Comparison of ENCODE assay signal across 7 mouse cellular contexts in genomic region chr16:11062794-11063721, GRCm38 (mm10). TPM values are rescaled to one million over a fixed set of nuclear protein-coding genes. Genes with fewer than 3 reads are reported as not detected.
A peak's percentile ranks its signal among the peaks of the same experiment; 100 is the strongest.
DNase-seq lines count a peak whose midpoint lies in the region; ATAC-seq and TF ChIP-seq lines count a peak whose summit lies in the region.

No protein-coding gene starts in this region.

- peak; percentile 91 for DNase-seq in Patski (ENCODE audit: low read depth, low spot score)
- DNase-seq in cerebellum, adult 9-10 months = peak; percentile 44
- DNase-seq in gastrocnemius, adult 8-10 months (ENCODE audit: low spot score in 2 of 2) = peak; percentile 63 to 73
- DNase-seq in limb, embryonic 14.5 days (ENCODE audit: low spot score) = peak; percentile 60
- peak; percentile 23 to 46 for DNase-seq in thymus, postnatal 10 days (ENCODE audit: low spot score in 2 of 2)

- ATAC-seq in Patski = peak; percentile 86
- no peak for ATAC-seq in hindbrain, embryonic 15.5 days (ENCODE audit: low FRiP score, low read depth)
- no peak for ATAC-seq in limb, embryonic 14.5 days (ENCODE audit: low FRiP score, low read depth)
- no peak for ATAC-seq in midbrain, embryonic 16.5 days

- H3K4me2 ChIP-seq in hindbrain, embryonic 15.5 days = no peak overlapping the region
- H3K4me2 ChIP-seq in limb, embryonic 14.5 days (replicated peaks; ENCODE audit: low read depth, low read length, severe bottlenecking) = no peak overlapping the region
- H3K4me2 ChIP-seq in midbrain, embryonic 16.5 days (ENCODE audit: low read length) = no peak overlapping the region

- POLR2A ChIA-PET in Patski (lab: Charles Lee) = interaction anchor here (0.7 to 1.9 kb wide), 5 partner anchors 10 to 86 kb away, joined by 3 to 8 read pairs (median 3); no protein-coding TSS in a partner anchor

- H3K9me3 ChIP-seq in hindbrain, embryonic 15.5 days = no peaks in the 10 kb centered on the region
- no peaks in the 10 kb centered on the region for H3K9me3 ChIP-seq in limb, embryonic 14.5 days (ENCODE audit: control insufficient read depth, low read length)
- H3K9me3 ChIP-seq in midbrain, embryonic 16.5 days (replicated peaks; ENCODE audit: control insufficient read depth, low read length, poor library complexity, severe bottlenecking) = no peaks in the 10 kb centered on the region

- CTCF ChIA-PET in Patski (lab: Charles Lee) = interaction anchor here (0.8 to 1.3 kb wide), 2 partner anchors 24 to 27 kb away, joined by 3 to 5 read pairs; no protein-coding TSS in a partner anchor

- no peak overlapping the region for H3K9ac ChIP-seq in hindbrain, embryonic 15.5 days
- H3K9ac ChIP-seq in limb, embryonic 14.5 days (ENCODE audit: low read depth, low read length, severe bottlenecking) = peak overlapping the region; percentile 40; the same call in 1 of the 2 replicates
- no peak overlapping the region for H3K9ac ChIP-seq in midbrain, embryonic 16.5 days (ENCODE audit: low read depth, low read length)

- peaks cover 36% of the 10 kb centered on the region for H3K4me1 ChIP-seq in hindbrain, embryonic 15.5 days (replicated peaks)
- H3K4me1 ChIP-seq in limb, embryonic 14.5 days (ENCODE audit: control insufficient read depth, insufficient read depth, low read length) = peaks cover 28% of the 10 kb centered on the region
- H3K4me1 ChIP-seq in midbrain, embryonic 16.5 days (ENCODE audit: control insufficient read depth, insufficient read depth, low read length) = peaks cover 15% of the 10 kb centered on the region

- no peak overlapping the region for H3K4me3 ChIP-seq in hindbrain, embryonic 15.5 days
- H3K4me3 ChIP-seq in limb, embryonic 14.5 days (replicated peaks; ENCODE audit: low read length) = no peak overlapping the region
- no peak overlapping the region for H3K4me3 ChIP-seq in midbrain, embryonic 16.5 days (ENCODE audit: low read depth, low read length)

- H3K27ac ChIP-seq in hindbrain, embryonic 15.5 days (replicated peaks) = peak overlapping the region; percentile 72
- peak overlapping the region; percentile 78 for H3K27ac ChIP-seq in limb, embryonic 14.5 days (replicated peaks; ENCODE audit: low read depth, low read length)
- peak overlapping the region; percentile 51 for H3K27ac ChIP-seq in midbrain, embryonic 16.5 days (ENCODE audit: low read length)

- no peaks in the 10 kb centered on the region for H3K27me3 ChIP-seq in Patski
- no peaks in the 10 kb centered on the region for H3K27me3 ChIP-seq in hindbrain, embryonic 15.5 days
- no peaks in the 10 kb centered on the region for H3K27me3 ChIP-seq in limb, embryonic 14.5 days (ENCODE audit: control insufficient read depth, insufficient read depth, low read length)
- no peaks in the 10 kb centered on the region for H3K27me3 ChIP-seq in midbrain, embryonic 16.5 days (ENCODE audit: control insufficient read depth, insufficient read depth, low read depth, low read length)

- TF ChIP-seq CTCF in Patski (IDR thresholded peaks at IDR 0.05) = no peak

- in situ Hi-C loops in Patski (cut with MboI; ENCODE audit: low pct_unique_long_range_greater_than_20kb) = no loop called here

- TF ChIP-seq POLR2A in limb, embryonic 14.5 days (IDR thresholded peaks at IDR 0.05; ENCODE audit: borderline replicate concordance, extremely low read depth, insufficient read depth, insufficient read length) = no peak

- 18% methylated on average over 13 of the region's 13 CpGs for WGBS in hindbrain, embryonic 15.5 days
- WGBS in limb, embryonic 14.5 days = 21% methylated on average over 13 of the region's 13 CpGs
- WGBS in midbrain, embryonic 16.5 days = 15% methylated on average over 13 of the region's 13 CpGs

- no peaks in the 10 kb centered on the region for H3K36me3 ChIP-seq in hindbrain, embryonic 15.5 days
- H3K36me3 ChIP-seq in limb, embryonic 14.5 days (ENCODE audit: control insufficient read depth, insufficient read depth, low read length) = no peaks in the 10 kb centered on the region
- no peaks in the 10 kb centered on the region for H3K36me3 ChIP-seq in midbrain, embryonic 16.5 days (ENCODE audit: control insufficient read depth, insufficient read depth, low read length)

RNA-seq across cellular contexts. Expression of gene Snn, which starts 2.3 kb away (rescaled TPM):
- polyA plus RNA-seq in Patski (2021) = 105 TPM
- total RNA-seq in gastrocnemius, adult 8-10 months (2022) = 1 to 10 TPM; 2.3 to 3.7 (median 3.1) TPM
- polyA plus RNA-seq in hindbrain, embryonic 15.5 days (2015; fragmentation: Nextera tagmentation; extraction: Ambion mirVana) = 125 and 133 TPM in 2 replicates
- 59.0 and 59.7 TPM in 2 replicates for polyA plus RNA-seq in limb, embryonic 14.5 days (2012; rRNA removed)
- polyA plus RNA-seq in limb, embryonic 14.5 days (2014; fragmentation: Nextera tagmentation; extraction: Ambion mirVana) = 45.2 and 46.9 TPM in 2 replicates
- polyA plus RNA-seq in midbrain, embryonic 16.5 days (2015; fragmentation: Nextera tagmentation; extraction: Ambion mirVana) = 129 and 134 TPM in 2 replicates

RNA-seq across cellular contexts. Expression of gene Litaf, which starts 2.9 kb away (rescaled TPM):
- polyA plus RNA-seq in Patski (2021) = 344 TPM
- 1 to 10 TPM; 2.5 to 3.9 (median 3.3) TPM for total RNA-seq in gastrocnemius, adult 8-10 months (2022)
- polyA plus RNA-seq in hindbrain, embryonic 15.5 days (2015; fragmentation: Nextera tagmentation; extraction: Ambion mirVana) = 30.1 and 32.2 TPM in 2 replicates
- polyA plus RNA-seq in limb, embryonic 14.5 days (2012; rRNA removed) = 79.8 and 105 TPM in 2 replicates
- 103 and 109 TPM in 2 replicates for polyA plus RNA-seq in limb, embryonic 14.5 days (2014; fragmentation: Nextera tagmentation; extraction: Ambion mirVana)
- 22.7 and 25.4 TPM in 2 replicates for polyA plus RNA-seq in midbrain, embryonic 16.5 days (2015; fragmentation: Nextera tagmentation; extraction: Ambion mirVana)

Comparison
In these comparisons a context has a peak if more than half of its experiments do, and no peak if none do; other contexts are left out.
1. DNase-seq: peak in every context shown above with its lines; median percentile 91 in Patski; 68 in gastrocnemius, adult 8-10 months; 60 in limb, embryonic 14.5 days; 44 in cerebellum, adult 9-10 months; 34 in thymus, postnatal 10 days.